Mouse (Mus musculus) layer of hippocampus, postnatal 25 days (tissue): ENCODE measurements around the gene Agtr1b. TPM values are rescaled to one million over a fixed set of nuclear protein-coding genes. Genes with fewer than 3 reads are reported as not detected.

Experiments
- DNase-seq, 2 experiments: peaks; one replicate each; pipeline ENCODE4 v3.0.0; 2022; ENCODE audit warnings: mixed read lengths in 2 of 2, low spot score in 1 of 2; ENCODE audit errors: extremely low spot score in 1 of 2
- total RNA-seq, 2 experiments: library from RNA; stranded (reverse); gene quantifications; 2 replicates each; pipeline ENCODE4 v1.2.3; 2021

The Agtr1b gene
- total RNA-seq, result not detected

DNA sequence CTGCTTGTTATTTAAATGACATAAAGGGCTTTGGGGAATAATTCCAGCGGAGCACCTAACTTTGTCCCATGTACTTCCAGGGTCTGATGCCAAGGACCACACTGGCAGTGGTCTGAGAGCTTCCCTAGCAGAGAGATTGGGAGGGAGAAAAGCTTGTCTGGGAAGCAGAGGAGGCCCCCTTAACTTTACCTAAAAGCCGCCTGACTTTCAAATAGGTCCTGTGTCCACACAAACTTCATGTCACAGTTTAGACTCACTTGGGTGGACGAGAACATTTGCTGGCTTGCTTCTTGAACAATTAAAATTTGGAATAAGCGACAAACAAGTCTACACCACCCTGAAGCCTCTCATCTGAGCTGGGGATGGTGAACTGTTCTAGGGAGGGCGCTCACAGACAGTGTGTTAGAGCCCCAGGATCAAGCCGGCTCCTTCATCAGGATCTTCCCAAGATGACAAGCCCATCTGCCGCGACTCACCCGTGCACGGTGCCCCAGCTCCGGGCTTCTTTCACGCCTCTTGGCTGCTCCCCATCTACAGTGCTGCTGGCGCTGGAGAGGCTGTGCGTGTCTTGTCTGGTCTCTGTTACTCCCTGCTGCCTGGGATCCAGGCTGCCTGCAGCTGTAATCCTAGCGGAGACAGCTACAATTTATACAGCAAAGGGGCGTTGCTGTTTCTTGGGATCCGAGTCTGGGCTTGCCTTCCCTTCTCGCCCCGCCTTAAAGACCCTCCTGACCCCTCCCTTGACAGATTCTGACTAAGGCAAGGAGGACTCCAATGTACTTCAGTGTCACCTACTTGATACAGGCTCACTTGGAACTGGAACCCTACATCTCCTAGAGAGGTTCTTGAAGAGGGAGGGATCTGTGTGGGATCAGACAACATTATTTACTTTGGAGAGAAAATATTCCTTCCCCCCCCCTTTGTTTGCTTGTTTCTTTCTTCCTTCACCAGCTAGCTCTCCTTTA lies at the start of gene Agtr1b:
Agtr1b (minus strand) TSS at position 620 of the 965 bp plus-strand sequence.
- DNase-seq, result peak in 1 of 2 experiments; percentile 10

GRCm38 (mm10) chr3:20353598-20353997 lies 13.4 kb downstream of the Agtr1b start:
- no peak for DNase-seq

DNA sequence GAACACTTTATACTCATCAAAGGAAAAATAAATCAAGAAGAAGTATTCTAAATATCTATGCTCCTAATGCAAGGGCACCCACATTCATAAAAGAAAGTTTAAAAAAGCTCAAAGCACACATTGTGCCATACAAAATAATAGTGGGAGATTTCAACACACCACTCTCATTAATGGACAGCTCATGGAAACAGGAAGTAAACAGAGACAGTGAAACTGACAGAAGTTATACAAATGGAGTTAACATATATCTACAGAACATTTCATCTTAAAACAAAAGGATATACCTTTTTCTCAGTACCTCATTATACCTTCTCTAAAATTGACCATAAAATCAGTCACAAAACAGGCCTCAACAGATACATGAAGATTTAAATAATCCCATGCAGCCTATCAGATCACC lies 18.8 kb downstream of the Agtr1b start:
- no peak for DNase-seq

DNA sequence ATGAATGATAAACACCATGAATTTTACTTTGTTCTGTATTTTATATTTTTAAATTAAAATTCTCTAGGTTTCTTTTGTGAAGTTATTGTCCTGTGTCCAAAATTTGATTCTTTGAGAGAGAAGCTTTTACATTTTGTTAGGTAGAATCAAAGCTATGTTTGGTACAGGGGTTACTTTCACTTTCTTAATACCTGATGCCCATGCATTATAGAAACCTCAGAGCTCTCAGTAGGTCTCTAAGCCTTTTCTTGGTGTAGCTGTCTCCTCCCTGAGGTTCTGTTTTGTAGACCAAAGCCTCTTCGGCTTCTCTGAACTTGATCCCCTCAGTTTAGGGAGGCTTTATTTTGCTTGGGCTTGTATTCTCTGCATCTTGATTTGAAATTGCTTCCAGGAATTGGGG lies 26.6 kb downstream of the Agtr1b start:
- DNase-seq, result no peak

- peak in 1 of 2 experiments; percentile 5 for DNase-seq
Observed at GRCm38 (mm10) chr3:20334681-20335080, 32.3 kb downstream of the Agtr1b start.

DNA sequence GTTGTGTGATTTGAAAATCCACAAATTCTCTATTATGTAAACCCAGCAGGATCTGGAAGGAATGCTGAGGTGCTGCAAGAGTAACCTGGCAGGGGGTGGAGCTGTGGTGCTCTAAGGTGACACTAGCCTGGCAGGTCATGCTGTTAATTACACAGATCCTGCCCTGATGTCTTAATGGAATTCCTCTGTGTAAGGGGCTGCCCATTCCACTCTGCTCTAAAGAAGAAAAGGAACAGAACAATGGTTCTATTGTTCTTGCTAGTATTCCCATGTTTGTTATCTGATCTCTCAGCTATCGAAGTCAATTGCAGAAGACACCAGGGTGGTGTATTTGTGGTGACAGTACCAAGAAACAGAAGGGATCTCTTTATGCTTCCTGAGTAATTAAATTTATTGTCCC lies 49.7 kb downstream of the Agtr1b start:
- DNase-seq, result no peak

GRCm38 (mm10) chr3:20309142-20309541 lies 57.8 kb downstream of the Agtr1b start:
- no peak for DNase-seq

DNA sequence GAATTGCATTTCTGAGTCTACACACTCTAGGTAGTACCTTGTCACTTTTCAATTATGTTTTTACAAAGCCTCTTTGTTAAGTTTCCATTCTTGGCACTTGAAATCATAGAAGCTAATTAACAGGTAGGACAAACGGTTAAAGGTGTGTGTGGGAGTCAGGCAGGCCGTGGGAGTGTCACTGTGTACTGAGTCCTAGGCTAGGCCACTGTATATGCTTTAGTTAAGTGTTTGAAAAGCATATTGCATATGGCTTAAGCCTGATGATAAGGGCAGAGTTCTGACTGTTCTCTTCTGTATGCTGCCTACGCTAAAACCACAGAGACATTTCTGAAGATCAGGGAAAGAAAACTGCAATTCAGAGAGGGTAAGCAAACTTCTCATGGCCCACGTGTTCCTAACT lies 59.7 kb downstream of the Agtr1b start:
- no peak for DNase-seq

- DNase-seq, result no peak
Observed at GRCm38 (mm10) chr3:20304758-20305352, 62.1 kb downstream of the Agtr1b start.

- DNase-seq, result no peak
Observed at GRCm38 (mm10) chr3:20295546-20295945, 71.4 kb downstream of the Agtr1b start.

GRCm38 (mm10) chr3:20294542-20295348 lies 72.2 kb downstream of the Agtr1b start:
- DNase-seq, result no peak

DNA sequence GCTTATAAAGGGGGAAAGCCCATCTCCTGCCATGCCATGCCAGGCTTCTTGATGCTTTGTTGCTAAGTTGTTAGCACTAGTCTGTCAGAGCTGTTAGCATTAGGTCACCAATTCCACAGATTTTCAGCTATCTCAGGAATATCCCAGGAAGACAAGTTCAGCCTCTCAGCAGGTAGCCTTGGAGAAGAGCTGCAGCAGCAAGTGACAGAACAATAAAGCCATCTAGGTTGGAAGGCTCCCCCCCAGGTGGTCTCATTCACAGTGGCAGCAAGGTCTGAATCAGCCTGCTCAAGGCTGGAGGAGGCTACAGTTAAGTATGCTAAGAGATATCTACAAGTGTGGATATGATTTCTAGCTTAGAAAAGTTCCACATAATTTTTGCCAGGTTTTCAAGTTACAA lies 75.6 kb downstream of the Agtr1b start:
- DNase-seq, result no peak

- no peak for DNase-seq
Observed at GRCm38 (mm10) chr3:20288761-20289160, 78.2 kb downstream of the Agtr1b start.

DNA sequence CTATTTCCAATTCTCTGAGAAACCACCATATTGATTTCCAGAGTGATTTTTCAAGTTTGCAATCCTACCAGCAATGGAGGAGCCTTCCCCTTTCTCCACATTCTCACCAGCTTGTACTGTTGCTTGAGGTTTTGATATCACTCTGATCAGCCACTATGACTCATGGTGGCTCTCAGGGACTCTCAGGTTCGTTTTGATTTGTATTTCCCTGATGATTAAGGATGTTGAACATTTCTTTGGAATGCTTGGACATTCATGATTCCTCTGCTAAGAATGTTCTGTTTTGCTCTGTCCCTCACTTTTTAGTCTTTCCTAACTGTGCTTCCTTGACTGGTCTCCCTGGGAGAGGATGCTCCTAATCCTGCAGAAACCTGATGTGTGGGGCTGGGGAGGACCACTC lies 85.2 kb downstream of the Agtr1b start:
- DNase-seq, result no peak

DNA sequence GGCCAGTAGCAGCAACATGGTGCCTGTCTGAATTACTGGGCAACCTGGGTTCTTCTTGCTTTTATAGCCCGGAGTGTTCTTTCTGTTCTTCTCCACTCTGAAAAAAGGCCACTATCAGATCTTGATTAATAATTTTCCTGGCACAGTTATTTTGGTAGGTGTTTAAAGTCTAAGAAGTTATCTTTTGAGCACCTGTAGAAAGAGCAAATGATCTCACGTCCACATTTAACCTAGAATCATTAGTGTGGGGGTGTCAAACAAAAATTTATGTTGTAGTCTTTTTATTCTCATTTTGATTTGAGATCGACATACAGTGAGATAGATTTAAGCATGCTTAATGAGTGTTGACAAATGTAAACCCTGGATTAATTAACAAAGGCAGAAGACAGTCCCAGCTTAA lies 91.3 kb downstream of the Agtr1b start, which contains the start of gene Cpb1:
Cpb1 (minus strand) TSS at position 101 of the 400 bp plus-strand sequence.
- DNase-seq, result no peak

Other genes with a start within 250 kb of the Agtr1b start
- 10 to 100 TPM; 41.8 to 48.6 TPM for gene Gyg, start 211.9 kb downstream of the Agtr1b start, total RNA-seq
- gene Cpa3, start 125.0 kb downstream of the Agtr1b start, total RNA-seq, result 1 to 10 TPM in 1 of 2 experiments, not detected in 1; 1.2 TPM
- not detected for gene Cpb1, start 91.4 kb downstream of the Agtr1b start, total RNA-seq